Mouse (Mus musculus) spleen, postnatal 14 days (tissue): Measurements from ENCODE around the gene Tmem246.
A peak's percentile ranks its signal among the peaks of the same experiment; 100 is the strongest.

Experiments
- DNase-seq, 2 experiments: peaks; one replicate each; pipeline ENCODE4 v3.0.0; 2021 to 2022; ENCODE audit warnings: low spot score in 2 of 2

The Tmem246 gene

DNA sequence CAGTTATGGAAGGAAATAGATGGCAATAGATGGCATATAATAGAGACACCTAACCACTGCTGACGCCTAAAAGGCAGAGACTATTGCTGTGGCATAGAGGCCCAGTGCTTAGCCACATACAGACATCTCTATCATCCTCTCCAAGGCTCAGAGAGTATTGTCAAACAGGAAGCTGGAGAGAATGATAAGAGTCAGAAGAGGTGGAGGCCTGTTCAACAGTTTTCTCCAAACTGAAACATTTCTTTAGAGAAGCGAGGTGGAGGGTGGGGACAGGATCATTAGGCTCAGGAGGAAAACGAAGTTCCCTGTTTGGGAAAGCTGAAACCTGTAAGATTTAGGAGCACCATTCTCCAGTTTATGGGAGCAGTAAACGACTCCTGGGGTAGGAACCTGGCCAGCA lies 16.4 kb downstream of the Tmem246 start:
- no peak for DNase-seq

- DNase-seq: no peak
Observed at GRCm38 (mm10) chr4:49572194-49572593, 25.5 kb downstream of the Tmem246 start.

DNA sequence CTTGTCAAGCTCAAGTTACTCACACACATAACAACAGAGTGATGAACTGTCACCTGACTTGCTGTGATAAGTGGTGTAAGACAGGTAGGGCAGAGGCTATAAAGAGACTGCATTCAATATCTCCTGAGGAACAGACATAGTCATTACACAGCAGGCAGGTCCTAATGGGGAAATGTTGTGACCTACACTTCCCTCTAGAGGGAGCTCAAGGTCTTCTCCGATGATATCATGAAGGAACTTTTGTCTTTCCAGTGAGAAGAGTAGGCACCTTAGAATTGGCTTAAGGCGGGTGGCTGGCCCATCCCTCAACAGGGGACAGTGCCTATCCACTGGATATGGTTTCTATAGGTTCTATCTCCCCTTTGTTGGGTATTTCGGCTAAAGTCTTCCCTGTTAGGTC lies 30.1 kb downstream of the Tmem246 start:
- DNase-seq: peak in 1 of 2 experiments; percentile 18

DNA sequence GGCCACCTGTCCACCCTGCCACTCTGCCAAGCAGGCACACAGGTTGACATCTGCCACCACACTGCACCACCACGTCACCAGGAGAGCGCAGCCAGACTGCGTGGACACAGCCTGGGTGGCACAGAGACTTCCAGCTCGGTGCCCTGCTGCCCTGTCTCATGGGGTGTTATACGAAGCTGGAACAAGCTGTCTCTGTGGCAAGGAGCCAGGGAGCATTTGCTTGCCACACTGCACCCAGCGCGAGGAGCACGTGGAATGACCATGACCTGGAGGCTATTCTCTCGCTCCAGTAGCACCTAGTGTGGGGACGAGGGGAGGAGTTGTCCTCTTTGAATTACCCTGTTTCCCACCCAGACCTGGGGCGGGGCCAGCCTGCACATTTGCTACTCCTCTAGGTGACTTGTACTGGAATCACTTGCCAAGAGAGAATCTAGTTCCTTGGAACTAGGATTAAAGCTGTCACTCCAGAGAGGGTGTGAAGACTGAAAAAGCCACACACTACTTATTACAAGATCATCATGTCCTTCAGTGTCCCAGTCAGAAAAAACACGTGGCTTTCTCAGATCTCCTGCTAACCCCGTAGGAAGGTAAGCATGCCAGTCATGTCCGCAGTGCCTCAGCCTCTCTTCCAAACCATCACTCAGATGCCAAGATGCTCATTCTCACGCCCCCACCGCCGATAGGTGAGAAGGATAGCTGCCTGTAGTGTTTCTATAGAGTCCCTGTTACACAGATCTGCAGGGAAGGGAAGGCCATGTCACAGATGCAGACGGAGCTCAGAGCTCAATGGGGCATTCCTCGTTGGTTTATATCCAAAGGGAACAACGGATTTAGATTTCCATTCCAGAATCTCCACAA lies 37.5 kb downstream of the Tmem246 start:
- no peak for DNase-seq

GRCm38 (mm10) chr4:49558181-49558580 lies 39.5 kb downstream of the Tmem246 start:
- DNase-seq: no peak

DNA sequence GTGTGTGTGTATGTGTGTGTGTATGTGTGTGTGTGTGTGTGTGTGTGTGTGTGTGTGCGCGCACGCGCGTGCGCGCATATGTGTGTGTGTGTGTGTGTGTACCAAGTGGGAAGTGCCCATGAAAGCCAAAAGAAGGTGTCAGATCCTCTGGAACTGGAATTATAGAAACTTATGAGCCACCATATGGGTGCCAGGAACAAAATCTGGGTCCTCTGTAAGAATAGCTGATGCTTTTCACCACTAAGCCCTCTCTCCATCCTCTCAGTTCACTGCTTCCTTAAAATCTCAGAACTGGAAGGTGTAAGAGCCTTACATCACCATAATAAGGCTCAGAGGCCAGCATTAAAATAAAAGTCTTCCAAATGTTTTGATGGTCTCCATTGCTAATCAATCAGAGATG lies 40.3 kb downstream of the Tmem246 start:
- DNase-seq: no peak

- DNase-seq: no peak
Observed at GRCm38 (mm10) chr4:49553380-49553779, 44.3 kb downstream of the Tmem246 start.

- no peak for DNase-seq
Observed at GRCm38 (mm10) chr4:49549383-49549782, 48.3 kb downstream of the Tmem246 start, which contains the start of gene Aldob. Aldob (minus strand) TSS chr4:49549546.

- DNase-seq: no peak
Observed at GRCm38 (mm10) chr4:49547544-49548219, 50.0 kb downstream of the Tmem246 start.

DNA sequence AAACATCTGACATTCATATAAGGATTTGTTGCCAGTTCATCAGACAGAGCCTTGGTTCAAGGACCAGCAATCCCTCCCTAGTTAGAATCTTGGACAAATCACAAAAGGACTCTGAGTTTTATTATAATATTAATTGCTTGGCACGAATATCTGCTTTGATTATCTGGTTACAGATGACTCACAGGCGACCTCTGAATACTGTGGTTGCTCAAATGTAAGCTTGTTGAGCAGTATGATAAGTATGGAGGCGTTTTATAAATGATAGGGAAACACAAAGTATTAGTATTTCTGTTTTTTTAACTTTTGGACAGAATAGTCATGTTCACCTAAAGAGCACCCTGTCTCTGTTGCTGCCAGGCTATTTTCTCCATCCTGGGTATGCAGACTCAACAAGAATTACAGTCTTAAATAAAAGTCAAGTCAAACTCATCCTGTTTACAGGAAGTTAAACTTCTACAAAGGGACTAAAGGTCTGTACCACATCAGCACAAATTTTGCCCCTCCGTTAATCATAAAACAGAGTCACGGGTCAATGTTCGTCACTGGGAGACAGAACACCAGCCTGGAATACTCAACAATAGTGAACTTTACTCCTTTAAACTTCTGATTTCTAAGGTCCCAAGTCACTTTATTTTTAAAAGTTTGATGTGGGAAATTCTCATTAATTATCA lies 50.7 kb downstream of the Tmem246 start:
- DNase-seq: no peak

DNA sequence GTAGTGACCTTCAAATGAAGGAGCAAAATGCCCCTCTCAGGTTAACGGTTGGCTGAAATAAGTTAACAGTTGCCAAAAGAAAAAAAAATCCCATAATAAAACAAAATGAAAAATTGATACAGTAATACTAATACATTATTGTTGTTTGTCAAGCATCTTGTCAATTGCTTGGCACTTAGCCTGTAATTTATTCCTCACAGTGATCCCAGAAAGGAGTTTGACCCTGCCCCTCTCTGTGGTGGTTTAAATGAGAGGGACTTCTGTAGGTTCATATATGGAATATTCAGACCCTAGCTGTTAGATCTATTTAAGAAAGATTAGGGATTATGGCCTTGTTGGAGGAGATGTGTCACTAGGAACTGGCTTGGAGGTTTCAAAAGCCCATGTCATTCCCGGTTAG lies 51.6 kb downstream of the Tmem246 start:
- no peak for DNase-seq

- DNase-seq: no peak
Observed at GRCm38 (mm10) chr4:49540966-49541365, 56.7 kb downstream of the Tmem246 start.

GRCm38 (mm10) chr4:49539665-49540064 lies 58.0 kb downstream of the Tmem246 start:
- no peak for DNase-seq

- no peak for DNase-seq
Observed at GRCm38 (mm10) chr4:49536671-49537070, 61.0 kb downstream of the Tmem246 start.

DNA sequence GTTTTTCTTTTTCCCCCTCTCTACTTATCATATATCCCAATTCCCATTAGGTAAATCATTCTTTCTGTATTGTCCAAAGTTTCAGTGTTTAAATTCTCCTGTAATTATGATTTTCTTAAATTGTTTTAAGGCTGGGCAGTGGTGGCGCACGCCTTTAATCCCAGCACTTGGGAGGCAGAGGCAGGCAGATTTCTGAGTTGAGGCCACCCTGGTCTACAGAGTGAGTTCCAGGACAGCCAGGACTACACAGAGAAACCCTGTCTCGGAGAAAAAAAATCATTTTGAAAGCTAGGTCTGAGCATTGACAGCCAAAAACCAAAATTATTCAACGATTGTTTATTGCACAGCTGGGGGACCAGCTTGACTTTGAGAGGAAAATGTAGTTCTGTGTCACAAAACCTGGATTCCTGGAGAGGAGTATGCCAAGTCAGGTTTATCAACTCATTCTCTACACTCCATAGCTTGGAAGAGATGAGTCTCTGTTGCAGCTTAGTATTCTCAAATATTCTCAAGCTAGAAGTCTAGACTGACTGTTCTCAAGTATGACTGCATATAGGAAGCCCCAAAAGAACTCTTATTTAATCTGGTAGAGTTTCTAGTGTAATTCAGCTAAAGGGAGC lies 61.9 kb downstream of the Tmem246 start:
- no peak for DNase-seq

DNA sequence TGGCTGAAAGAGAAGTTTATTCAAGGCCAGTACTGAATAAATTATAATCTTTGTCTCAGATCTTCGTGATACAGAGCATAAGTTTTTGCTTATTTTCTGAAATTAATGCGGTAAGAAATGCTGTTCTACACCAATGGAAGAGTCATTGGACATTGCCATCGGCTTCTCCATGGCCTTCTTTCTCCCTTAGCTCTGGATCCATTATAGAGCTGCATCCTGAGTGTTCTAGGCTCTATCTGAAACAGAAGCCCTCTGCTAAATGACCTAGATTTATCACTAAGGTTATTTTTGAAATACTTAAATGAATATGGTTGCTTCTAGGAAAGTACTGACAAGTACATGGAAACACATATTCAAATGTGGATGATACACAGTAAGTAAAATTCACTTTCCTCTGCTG lies 62.6 kb downstream of the Tmem246 start:
- no peak for DNase-seq
